Mouse (Mus musculus): ENCODE measurements at regions not wholly inside any gene's neighbourhood (a gene's known extent, or its start where the extent isn't known, plus 50 kb on each side); places are given as distances from the start of the nearest gene placed in this dataset.

DNA sequence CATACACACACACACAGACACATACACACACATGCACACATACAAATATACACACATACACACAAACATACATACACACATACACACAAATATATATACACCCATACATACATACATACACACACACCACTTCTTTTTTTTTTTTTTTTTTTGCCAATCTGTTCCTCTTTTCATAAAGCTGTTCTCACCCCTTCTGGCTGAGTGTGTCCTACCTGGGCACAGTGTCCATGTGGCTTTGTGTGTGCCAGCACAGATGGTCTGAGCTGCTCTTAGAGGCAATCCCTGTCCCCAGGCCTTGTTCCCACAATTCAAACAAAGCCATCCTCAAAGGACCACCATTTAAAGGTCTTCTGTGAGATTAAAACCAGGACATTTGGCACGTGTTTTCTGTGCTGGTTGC lies 127.6 kb upstream of the Prep start:
- DNase-seq (ENCODE audit: low read depth) = no peak

DNA sequence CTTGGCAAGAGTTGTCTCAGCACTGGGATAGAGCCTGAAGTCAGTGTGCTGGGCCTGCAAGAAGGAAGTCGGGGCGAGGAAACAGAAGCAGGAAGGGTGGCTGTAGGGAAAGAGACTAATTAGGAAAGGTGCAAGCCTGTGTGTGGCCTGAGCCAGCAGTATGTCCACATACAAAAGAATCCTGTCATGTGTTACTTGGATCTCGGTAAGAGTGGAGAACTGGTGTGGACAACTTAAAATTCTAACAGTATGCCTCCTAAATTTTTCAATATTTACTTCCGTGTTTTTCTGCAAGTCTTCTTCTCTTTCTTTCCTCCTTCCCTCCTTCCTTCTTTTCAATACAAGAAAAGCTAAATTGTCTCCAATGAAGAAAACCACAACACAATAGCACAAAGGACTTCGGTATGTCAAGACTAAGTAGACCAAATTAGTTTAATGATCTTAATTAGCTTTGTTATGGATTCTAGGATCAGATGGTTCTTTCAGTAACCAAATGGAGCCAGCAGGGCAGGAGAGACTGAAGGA lies 130.0 kb upstream of the Prep start:
- DNase-seq (ENCODE audit: low read depth) = no peak

DNA sequence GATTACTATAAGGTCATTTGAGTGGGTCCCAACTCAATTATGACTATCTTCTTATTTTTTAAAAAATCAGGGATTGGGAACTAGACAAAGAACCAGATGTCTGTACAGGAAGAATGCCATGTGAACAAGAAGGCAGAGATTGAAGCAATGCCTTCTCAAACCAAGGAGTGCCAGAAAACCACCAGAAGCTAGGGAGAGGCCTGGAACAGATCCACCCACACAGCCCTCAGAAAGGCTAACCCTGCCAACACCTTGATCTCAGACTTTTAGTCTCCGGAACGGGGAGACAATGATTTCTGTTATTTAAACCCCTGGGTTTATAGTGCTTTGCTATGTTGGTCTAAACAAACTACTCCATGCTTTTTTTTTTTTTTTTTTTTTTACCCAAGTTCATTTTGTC lies 136.2 kb upstream of the Prep start:
- no peak for DNase-seq (ENCODE audit: low read depth)

DNA sequence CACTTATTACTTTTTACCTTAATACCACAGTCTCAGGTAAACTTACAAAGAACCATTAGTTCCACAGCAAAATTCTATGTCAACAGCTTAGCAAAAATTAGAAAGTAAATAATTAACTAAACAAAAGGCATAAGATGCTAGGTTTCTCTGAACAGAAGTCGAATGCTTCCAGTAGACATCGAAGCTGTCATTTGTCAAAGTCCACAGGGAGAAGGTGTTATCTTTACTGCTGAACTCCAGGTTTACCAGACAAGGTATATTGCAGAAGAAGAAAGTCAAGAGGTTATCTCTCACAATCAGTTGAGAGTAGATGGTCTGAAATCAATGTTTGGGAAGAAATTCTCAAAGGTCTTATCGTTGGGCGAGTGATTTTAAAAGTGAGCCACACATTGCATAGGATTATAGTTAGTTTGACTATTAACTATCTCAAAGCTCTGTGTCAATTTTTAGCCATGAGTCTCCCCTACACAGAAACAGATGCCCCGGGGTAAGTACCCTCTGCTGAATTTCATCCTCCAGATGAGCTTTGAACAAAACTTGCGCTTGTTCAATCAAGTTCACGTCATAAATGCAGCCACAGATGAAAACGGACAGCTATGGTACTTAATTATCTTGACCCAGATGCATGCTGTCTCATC lies 153.1 kb upstream of the Prep start:
- no peak for DNase-seq (ENCODE audit: low read depth)

DNA sequence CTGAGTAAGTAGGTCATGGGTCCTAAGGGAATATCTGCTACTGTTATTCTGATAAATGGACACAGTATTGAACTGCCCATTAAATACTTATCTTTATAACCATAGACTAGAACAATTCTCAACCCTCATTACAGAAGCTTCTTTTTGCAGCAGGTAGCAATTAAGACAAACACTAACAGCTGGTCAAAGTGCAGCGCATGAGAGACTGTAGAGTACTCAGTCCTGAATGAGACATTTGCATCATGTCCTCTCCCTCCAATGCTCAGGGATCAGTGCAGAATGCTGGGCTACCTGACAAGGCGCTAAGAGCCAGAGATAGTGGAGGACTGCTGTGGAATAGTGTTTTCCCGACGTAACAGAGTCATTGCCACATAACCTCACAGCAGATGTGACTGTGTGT lies 162.5 kb upstream of the Prep start:
- DNase-seq (ENCODE audit: low read depth) = no peak

DNA sequence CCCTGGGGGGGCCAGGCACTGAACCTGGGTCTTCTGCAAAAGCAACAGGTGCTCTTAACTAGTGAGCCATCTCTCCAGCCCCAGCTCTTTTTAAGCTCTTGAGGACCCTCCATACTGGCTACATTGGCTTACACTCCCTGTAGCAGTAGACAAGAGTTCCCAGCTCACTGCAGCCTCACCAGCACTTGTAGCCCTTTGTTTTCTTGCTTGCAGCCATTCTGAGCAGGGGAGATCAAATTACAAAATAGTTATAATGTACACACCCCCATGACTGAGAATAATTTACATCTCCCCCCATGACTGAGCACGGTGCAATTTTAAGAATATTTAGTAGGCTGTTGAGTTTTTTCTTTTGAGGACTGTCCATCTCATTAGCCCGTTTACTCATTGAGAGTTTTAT lies 165.8 kb upstream of the Prep start:
- DNase-seq (ENCODE audit: low read depth) = no peak

DNA sequence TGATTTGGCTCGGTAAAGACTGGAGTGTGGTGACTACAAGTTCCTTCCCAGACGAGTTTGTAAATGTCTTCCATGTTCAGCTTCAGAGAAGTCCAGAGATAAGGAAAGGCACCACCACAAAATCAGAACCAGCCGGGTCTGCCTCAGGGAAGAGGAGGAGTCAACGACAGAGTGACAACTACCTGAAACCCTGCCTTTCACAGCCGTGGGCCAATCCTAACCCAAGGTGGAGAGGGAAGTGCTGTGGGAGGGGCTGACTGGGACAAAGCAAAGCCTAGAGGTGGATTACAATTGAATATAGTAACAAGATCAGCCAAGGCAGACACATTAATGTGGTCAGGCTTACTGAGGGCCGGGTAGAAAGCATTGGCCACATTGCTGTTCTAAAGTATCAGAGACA lies 174.9 kb upstream of the Prep start:
- no peak for DNase-seq (ENCODE audit: low read depth)

DNA sequence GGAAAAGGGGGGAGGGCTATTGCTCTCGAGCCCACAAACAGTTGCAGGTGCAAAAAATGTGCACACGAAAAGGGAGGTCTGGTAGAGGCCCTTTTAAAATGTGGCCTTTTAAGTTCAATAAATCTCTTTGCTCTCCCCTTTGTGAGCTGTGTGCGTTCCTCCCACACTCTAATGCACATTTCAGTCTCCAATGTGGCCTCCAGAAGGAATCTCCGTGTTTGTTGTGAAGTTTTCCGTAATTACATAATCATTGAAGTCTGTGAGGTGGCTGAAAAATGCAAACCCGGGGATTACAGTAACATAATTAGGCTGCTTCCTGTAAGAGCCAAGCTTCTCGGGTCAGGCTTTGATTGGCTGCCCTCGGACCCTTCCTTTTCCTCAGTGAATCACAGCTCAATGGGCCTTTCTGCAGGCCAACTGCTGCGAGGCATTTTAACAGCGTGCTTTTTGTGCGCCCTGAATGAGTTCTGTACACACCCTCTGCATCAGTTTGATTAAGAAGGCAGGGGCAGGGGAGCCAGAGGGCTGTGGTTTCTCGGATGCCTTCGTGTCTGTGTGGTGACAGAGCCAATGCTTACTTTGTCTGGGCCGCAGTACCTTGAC lies 179.8 kb upstream of the Prep start:
- no peak for DNase-seq (ENCODE audit: low read depth)

DNA sequence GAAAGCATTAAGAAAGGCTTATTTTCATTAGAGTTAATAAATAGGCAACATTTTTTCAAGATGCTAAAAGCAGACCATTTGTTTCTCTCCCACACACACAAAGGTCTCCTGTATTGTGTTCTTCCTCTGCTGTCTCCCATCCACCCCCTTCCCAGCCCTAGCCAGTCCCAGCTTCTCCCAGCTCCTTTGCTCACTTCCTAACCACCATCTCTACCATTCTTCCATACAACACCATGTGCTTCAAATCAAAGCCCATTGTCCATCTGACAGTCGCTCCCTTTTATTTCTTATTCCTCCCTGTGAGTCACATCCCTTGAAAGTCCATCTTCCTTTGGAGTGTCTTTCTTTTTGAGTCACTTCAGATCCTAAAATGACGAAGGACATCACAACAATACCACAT lies 185.0 kb upstream of the Prep start:
- no peak for DNase-seq (ENCODE audit: low read depth)

DNA sequence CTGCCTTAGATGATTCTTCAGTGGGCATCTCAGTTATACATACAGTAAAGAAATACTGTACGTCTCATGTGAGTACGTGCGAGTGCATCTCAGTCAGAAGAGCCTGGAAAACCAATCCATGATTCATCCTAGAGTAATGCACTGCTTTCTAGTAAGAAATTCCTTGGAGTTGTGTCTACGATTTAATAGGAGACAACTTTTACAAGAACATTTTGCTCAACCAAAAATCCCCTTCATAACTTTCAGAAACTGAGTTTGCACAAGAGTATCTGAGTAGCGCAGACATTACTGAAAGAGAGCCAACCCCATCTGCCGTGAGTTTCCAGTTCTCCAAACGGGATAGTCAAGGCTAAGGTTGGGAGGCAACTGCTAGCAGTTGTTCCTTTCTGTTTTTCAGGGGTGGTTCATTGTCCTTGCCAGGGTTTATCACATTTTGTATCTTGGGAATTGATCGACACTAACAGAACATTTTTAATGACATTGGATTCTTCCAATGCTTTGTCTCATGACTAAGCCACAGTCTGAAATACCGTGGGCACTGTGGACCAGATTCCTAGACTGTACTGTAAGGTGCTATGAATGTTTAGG lies 189.8 kb upstream of the Prep start:
- no peak for DNase-seq (ENCODE audit: low read depth)

DNA sequence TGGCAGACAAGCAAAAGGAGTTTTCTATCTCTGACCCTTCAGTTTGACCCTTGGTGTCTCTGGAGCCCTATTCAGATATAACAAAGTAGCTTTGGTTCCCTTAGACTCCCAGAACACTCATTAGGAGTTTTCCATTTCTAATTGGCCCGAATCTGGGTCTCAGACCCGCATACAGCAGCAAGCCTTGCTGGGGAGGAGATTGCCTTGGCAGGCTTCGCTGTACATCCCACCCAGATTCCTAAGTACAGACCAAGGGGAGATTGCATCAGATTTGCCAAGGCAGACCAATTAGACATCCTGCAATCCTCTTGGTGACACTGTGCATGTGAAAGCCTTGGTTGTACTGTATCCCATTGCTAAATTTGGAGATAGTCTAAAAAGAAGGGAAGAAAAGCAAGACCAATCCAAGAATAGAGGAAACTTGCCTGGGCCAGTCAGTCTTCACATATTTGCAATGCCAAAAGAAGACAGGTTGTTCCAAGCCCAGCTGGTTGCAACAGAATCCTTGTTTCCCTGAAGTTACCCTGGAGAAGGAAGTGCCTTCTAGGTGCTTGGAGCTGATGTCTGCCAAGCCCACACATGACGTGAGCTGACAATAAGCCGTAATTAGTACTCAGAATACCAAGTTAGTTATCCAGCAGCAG lies 193.2 kb upstream of the Prep start:
- no peak for DNase-seq (ENCODE audit: low read depth)

DNA sequence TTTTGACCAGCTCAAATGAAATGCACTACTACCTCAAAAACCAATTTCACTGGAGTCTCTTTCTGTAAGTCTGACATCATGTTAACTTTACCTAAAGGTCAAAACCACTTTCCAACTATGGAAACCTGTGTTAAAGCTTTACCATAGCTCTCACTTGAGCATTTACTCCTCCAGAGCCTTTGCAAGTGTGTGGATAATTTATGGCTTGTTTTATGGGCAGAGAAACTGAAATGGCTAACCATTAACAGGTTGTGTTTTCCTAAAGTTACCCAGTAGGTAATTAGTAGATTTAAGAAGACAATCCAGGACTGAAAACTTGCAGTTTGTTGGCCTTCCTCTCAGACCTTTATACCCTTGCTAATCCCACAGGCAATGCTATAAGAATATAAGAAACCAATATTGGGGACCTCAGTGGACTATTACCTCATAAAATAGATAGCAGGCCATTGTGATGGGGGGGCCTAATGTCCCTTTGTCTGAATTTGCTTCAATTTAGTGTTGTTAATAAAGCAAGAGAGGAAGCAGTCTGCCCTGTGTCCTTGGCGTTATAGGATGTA lies 202.7 kb upstream of the Prep start:
- no peak for DNase-seq (ENCODE audit: low read depth)

DNA sequence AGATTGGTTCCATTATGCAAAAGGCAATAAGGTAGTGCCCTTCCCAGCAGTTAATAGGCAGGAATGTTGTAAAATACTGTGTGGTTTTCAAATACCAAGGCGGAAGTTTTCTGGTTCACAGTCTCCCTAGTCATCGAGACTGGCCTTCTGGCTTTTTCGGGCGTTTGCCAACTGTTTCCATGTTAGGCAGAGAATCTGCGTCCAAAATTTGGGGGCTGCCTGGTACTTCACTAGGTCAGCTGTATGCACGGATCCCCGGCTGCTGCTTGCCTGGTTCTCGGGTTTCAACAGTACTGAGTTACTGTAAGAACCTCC lies 204.7 kb upstream of the Prep start:
- no peak for DNase-seq (ENCODE audit: low read depth)

DNA sequence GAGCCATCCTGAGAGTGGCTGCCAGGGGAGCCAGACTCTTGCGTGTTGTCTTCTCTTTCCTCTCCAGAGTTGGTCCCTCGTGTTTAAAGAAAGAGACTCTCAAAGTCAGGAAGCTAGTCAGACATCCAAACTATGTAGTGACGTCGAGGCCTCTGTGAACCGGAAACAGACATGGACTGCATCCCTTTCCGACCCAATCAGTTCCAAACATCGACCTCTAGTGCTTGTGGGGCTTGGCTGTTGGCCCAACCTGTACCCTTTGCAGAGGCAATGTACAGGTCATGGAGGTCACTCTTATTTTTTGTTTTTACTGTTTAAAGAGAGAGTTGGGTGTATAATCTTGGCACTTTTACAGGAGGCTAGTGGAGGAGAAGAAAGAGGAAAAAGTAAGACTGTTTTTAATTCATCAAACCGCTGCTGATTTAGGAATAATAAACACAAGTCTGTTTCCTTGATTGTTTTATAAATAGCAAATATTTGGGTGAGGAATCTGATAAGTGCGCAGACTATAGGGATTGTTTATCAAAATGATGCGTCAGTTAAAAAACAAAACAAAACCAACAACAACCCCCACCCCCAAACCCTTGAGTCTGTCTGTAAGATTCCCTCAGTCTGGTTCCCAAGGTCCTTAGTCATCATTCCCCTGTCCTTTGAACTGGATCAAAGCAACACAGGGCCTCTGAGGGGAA lies 205.2 kb upstream of the Prep start:
- no peak for DNase-seq (ENCODE audit: low read depth)

DNA sequence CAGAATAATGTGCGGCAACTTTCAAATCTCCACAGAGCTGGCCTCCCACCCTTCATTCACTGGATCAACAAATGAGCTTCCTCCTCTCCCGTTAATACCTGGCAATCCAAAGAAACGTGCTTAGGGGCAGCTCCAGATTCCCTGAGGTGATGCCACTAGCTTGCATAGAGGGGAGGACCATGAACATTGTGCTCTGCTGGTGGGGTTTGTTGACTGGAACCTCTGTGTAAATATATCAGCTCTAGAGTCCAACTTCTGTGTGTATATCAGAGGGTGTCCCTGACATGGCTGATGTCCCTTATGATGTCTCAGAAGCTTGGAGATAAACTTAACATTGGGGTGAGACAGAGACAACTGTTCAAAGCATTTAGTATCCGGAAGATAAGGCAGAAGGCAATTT lies 209.6 kb upstream of the Prep start:
- no peak for DNase-seq (ENCODE audit: low read depth)

DNA sequence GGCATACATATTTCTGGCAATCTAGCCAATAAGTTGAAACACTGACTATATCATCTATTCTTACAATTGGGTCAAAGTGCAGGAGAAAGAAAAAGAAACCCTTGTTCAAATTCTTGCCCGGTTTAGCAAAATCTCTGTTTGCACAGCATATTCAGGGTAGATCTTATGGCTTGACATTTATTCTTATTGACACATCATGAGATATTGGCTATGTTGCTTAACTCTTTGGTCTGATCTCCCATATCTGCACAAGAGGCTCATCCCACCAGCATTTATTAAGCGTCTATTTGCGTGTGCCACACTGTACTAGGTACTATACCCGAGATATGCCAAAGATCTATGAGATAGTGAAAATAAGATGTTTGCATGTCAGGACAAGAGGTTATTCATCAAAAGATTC lies 212.9 kb upstream of the Prep start:
- DNase-seq (ENCODE audit: low read depth) = no peak

DNA sequence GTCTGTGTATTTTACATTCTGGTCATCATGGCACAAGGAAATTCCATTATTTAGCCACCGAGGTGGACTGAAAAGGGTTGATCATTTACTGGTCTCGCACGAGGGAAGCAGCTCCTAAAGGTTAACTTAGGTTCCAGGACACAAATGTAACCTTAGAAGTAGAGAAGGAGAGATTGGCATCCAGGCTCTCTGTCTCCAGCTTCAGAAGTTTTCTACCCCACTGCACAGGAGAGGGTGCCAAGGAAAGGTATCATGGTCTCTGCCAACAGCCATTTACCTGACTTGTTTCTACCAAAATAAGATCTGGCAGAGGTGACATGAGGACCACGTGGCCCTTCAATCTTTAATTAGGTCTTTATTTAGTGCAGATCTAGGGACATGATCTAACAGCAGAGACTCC lies 218.0 kb upstream of the Prep start:
- no peak for DNase-seq (ENCODE audit: low read depth)

DNA sequence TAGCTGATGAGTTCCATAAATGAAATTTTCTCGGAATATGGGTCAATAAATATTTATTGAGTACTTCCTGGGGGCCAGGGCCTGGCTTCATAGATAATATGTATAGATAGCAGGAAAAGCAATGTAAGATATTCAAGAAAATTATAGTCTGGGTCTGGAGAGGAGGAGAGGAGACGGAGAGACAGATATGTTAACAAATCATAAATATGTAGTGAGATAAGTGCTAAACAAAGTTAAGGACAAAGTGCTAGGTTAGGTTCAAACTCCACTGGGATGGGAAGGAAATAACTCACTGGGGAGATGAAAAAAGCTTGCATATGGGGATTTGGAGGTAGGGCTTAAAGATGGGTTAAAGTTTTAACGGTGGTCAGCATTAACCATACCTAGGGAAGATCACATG lies 220.2 kb upstream of the Prep start:
- no peak for DNase-seq (ENCODE audit: low read depth)

DNA sequence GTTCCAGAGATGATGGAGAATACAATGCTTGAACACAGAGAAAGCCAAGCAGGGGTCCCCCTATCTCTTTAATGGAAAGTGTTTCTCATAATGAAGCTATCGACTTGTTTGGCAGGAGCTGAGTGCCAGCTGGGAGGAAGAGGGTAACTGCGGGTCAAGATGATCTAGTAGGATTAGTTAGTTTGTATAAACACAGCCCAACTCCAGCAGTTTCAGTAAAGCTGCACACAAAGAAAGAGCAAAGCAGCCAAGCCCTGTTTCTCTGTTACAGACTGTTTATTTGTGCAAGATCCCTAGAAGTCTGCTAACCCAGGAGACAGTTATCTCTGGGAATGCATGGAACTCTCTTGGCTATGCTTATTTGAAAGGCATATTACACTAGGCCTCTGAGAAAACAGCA lies 220.9 kb upstream of the Prep start:
- no peak for DNase-seq (ENCODE audit: low read depth)

DNA sequence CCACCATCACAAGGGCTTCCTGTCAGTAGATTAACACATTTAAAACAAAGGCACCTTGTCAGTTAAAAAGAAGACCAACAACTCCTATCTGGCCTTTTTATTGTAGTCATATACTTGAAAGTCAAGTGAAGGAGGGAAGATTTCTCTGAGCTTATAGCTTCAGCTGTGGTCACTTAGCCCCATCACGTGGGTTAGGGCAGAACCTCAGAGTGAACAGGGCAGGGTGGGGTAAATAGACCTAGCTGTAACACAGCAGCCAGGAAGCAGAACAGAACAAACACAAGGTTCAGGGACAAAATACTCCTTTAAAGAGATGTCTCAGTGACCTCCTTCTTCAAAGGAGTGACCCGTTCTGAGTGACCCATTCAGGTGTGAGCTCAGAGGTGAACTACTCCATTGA lies 226.6 kb upstream of the Prep start:
- DNase-seq (ENCODE audit: low read depth) = no peak

DNA sequence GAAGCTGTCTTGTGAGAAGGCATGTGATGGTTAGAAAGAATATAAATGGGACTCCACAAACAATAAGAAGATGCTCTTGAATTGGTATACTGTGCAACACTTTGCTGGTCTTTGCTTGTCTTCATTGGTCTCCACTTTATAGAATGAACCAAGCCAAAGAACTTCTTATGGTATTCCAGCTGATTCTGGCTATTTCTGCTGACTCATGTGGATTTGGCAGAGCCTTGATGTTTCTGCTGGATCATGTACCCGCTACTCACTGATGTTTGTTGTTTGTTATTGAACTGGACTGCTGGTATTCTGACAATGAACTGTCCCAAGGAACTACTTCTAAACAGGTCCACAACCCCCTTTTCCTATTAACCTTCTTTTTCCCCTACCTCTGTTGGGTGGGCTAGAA lies 234.5 kb upstream of the Prep start:
- no peak for DNase-seq (ENCODE audit: low read depth)

DNA sequence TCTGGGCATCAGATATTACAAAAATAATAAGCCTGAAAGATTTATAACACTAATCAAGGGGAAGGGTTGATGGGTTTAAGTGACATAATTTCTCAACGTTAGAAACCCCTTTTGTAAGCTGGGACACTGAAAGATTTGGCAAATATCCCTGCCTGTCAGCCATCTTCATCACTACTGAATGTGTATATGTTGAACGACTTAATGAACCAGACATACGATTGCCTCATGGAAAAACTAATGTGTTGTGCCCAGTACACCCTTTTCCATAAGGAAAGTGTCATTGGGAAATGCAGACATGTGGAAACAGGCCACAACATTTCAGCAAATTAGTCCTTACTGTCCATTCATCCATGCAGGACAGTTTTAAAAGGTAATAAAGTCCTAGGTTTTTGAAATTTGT lies 240.7 kb upstream of the Prep start:
- no peak for DNase-seq (ENCODE audit: low read depth)

DNA sequence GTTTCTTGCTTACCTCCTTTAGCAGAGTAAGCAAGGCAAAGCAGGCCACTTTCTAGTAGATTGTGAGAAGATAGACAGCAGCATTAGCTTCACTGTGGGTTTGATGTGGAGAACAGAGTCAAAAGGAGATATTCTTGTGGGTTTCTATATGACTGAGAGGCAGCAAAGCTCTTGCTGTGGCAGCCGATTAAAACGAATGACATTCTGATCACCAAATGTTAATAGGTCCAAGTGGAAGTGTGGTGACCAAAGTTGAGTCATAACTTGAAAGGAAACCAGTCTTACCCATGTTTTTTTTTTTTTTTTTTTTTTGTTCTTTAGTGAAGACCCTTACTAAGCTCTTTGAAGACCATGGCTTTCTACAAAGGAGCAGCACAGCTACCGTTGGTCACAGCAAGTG lies 245.3 kb upstream of the Prep start:
- peak; percentile 10 for DNase-seq (ENCODE audit: low read depth)
